Mouse (Mus musculus): ENCODE data around the gene Actr10.

GRCm38 (mm10) chr12:70940806-70941205 lies 3.1 kb downstream of the Actr10 start:
- TF ChIP-seq CTCF (IDR thresholded peaks at IDR 0.05; ENCODE audit: low read depth, low read length) (no peak), TAL1 (conservative IDR thresholded peaks at IDR 0.05; ENCODE audit: low read depth, low read length) (no peak)
